Mouse (Mus musculus): ENCODE data around the gene D630039A03Rik. TPM values are rescaled to one million over a fixed set of nuclear protein-coding genes. Genes with fewer than 3 reads are reported as not detected.
A peak's percentile ranks its signal among the peaks of the same experiment; 100 is the strongest.

D630039A03Rik gene
- polyA plus RNA-seq, 1 experiment: 0.19 TPM

- 72% methylated on average over 2 of the region's 2 CpGs for WGBS
- Histone ChIP-seq H3K27me3 (ENCODE audit: control insufficient read depth, insufficient read depth, low read length) (no peaks in the 10 kb centered on the region), H3K4me1 (ENCODE audit: control insufficient read depth, insufficient read depth, insufficient read length) (no peaks in the 10 kb centered on the region), H3K27ac (ENCODE audit: insufficient read depth, low read length) (no peak overlapping the region), H3K4me3 (ENCODE audit: extremely low read depth, insufficient read depth, insufficient read length) (no peak overlapping the region), H3K36me3 (ENCODE audit: control insufficient read depth, insufficient read depth, low read length) (no peaks in the 10 kb centered on the region)
- TF ChIP-seq POLR2A (IDR thresholded peaks at IDR 0.05; ENCODE audit: low read depth, low read length): no peak
- TF ChIP-seq CTCF (IDR thresholded peaks at IDR 0.05; ENCODE audit: extremely low read depth, insufficient read depth, insufficient read length, insufficient replicate concordance): no peak
- no peak for DNase-seq (ENCODE audit: low read depth in 1 of 2, low spot score in 2 of 2)
These were observed 9.4 kb downstream of the D630039A03Rik start for GRCm38 (mm10) chr4:57906708-57907107.

- Histone ChIP-seq H3K27ac (ENCODE audit: insufficient read depth, low read length) (no peak overlapping the region), H3K27me3 (ENCODE audit: control insufficient read depth, insufficient read depth, low read length) (no peaks in the 10 kb centered on the region), H3K4me1 (ENCODE audit: control insufficient read depth, insufficient read depth, insufficient read length) (no peaks in the 10 kb centered on the region), H3K36me3 (ENCODE audit: control insufficient read depth, insufficient read depth, low read length) (no peaks in the 10 kb centered on the region), H3K4me3 (ENCODE audit: extremely low read depth, insufficient read depth, insufficient read length) (no peak overlapping the region)
- DNase-seq (ENCODE audit: low read depth in 1 of 2, low spot score in 2 of 2): no peak
- WGBS: 37% methylated on average over 9 of the region's 9 CpGs
- TF ChIP-seq POLR2A (IDR thresholded peaks at IDR 0.05; ENCODE audit: low read depth, low read length) (no peak), CTCF (IDR thresholded peaks at IDR 0.05; ENCODE audit: extremely low read depth, insufficient read depth, insufficient read length, insufficient replicate concordance) (no peak)
These were observed 11.5 kb downstream of the D630039A03Rik start for GRCm38 (mm10) chr4:57904638-57905037.

- WGBS: 3% methylated on average over 5 of the region's 5 CpGs
- H3K27ac ChIP-seq (ENCODE audit: insufficient read depth, low read length): no peak overlapping the region
- no peak overlapping the region for H3K4me3 ChIP-seq (ENCODE audit: extremely low read depth, insufficient read depth, insufficient read length)
- no peaks in the 10 kb centered on the region for H3K4me1 ChIP-seq (ENCODE audit: control insufficient read depth, insufficient read depth, insufficient read length)
- peak in 1 of 2 experiments; percentile 61 for DNase-seq (ENCODE audit: low read depth in 1 of 2, low spot score in 2 of 2)
- H3K36me3 ChIP-seq (ENCODE audit: control insufficient read depth, insufficient read depth, low read length): no peaks in the 10 kb centered on the region
- no peaks in the 10 kb centered on the region for H3K27me3 ChIP-seq (ENCODE audit: control insufficient read depth, insufficient read depth, low read length)
- TF ChIP-seq CTCF (IDR thresholded peaks at IDR 0.05; ENCODE audit: extremely low read depth, insufficient read depth, insufficient read length, insufficient replicate concordance) (peak; percentile 91; the same call in 1 of the 2 replicates), POLR2A (IDR thresholded peaks at IDR 0.05; ENCODE audit: low read depth, low read length) (no peak)
These were observed 11.9 kb downstream of the D630039A03Rik start for GRCm38 (mm10) chr4:57904211-57904610.

- 34% methylated on average over 5 of the region's 5 CpGs for WGBS
- TF ChIP-seq CTCF (IDR thresholded peaks at IDR 0.05; ENCODE audit: extremely low read depth, insufficient read depth, insufficient read length, insufficient replicate concordance) (no peak), POLR2A (IDR thresholded peaks at IDR 0.05; ENCODE audit: low read depth, low read length) (no peak)
These were observed 13.5 kb downstream of the D630039A03Rik start for GRCm38 (mm10) chr4:57902619-57903018.

GRCm38 (mm10) chr4:57901210-57901609 lies 14.9 kb downstream of the D630039A03Rik start:
- WGBS: 3% methylated on average over 4 of the region's 4 CpGs
- TF ChIP-seq POLR2A (IDR thresholded peaks at IDR 0.05; ENCODE audit: low read depth, low read length): no peak
- peak; percentile 57; the same call in 1 of the 2 replicates for TF ChIP-seq CTCF (IDR thresholded peaks at IDR 0.05; ENCODE audit: extremely low read depth, insufficient read depth, insufficient read length, insufficient replicate concordance)
- Histone ChIP-seq H3K27ac (ENCODE audit: insufficient read depth, low read length) (no peak overlapping the region), H3K4me1 (ENCODE audit: control insufficient read depth, insufficient read depth, insufficient read length) (peaks cover 2% of the 10 kb centered on the region; the same call in 1 of the 2 replicates), H3K4me3 (ENCODE audit: extremely low read depth, insufficient read depth, insufficient read length) (no peak overlapping the region), H3K36me3 (ENCODE audit: control insufficient read depth, insufficient read depth, low read length) (no peaks in the 10 kb centered on the region), H3K27me3 (ENCODE audit: control insufficient read depth, insufficient read depth, low read length) (no peaks in the 10 kb centered on the region)
- DNase-seq (ENCODE audit: low read depth in 1 of 2, low spot score in 2 of 2): peak in 1 of 2 experiments; percentile 37

More at GRCm38 (mm10) chr4:57902619-57903018, 13.5 kb downstream of the D630039A03Rik start:
- DNase-seq (ENCODE audit: low read depth in 1 of 2, low spot score in 2 of 2): no peak
- H3K4me3 ChIP-seq (ENCODE audit: extremely low read depth, insufficient read depth, insufficient read length): no peak overlapping the region
- H3K4me1 ChIP-seq (ENCODE audit: control insufficient read depth, insufficient read depth, insufficient read length): no peaks in the 10 kb centered on the region
- H3K27me3 ChIP-seq (ENCODE audit: control insufficient read depth, insufficient read depth, low read length): no peaks in the 10 kb centered on the region
- no peaks in the 10 kb centered on the region for H3K36me3 ChIP-seq (ENCODE audit: control insufficient read depth, insufficient read depth, low read length)
- no peak overlapping the region for H3K27ac ChIP-seq (ENCODE audit: insufficient read depth, low read length)

GRCm38 (mm10) chr4:57896631-57897030 lies 19.5 kb downstream of the D630039A03Rik start:
- 54% methylated on average over 3 of the region's 3 CpGs for WGBS
- Histone ChIP-seq H3K27ac (ENCODE audit: insufficient read depth, low read length) (no peak overlapping the region), H3K4me3 (ENCODE audit: extremely low read depth, insufficient read depth, insufficient read length) (no peak overlapping the region), H3K4me1 (ENCODE audit: control insufficient read depth, insufficient read depth, insufficient read length) (peaks cover 2% of the 10 kb centered on the region; the same call in 1 of the 2 replicates), H3K36me3 (ENCODE audit: control insufficient read depth, insufficient read depth, low read length) (no peaks in the 10 kb centered on the region; the same call in 1 of the 2 replicates), H3K27me3 (ENCODE audit: control insufficient read depth, insufficient read depth, low read length) (no peaks in the 10 kb centered on the region)
- no peak for DNase-seq (ENCODE audit: low read depth in 1 of 2, low spot score in 2 of 2)
- no peak for TF ChIP-seq CTCF (IDR thresholded peaks at IDR 0.05; ENCODE audit: extremely low read depth, insufficient read depth, insufficient read length, insufficient replicate concordance)
- no peak for TF ChIP-seq POLR2A (IDR thresholded peaks at IDR 0.05; ENCODE audit: low read depth, low read length)

- Histone ChIP-seq H3K4me1 (ENCODE audit: control insufficient read depth, insufficient read depth, insufficient read length) (peaks cover 2% of the 10 kb centered on the region; the same call in 1 of the 2 replicates), H3K4me3 (ENCODE audit: extremely low read depth, insufficient read depth, insufficient read length) (no peak overlapping the region), H3K36me3 (ENCODE audit: control insufficient read depth, insufficient read depth, low read length) (no peaks in the 10 kb centered on the region; the same call in 1 of the 2 replicates), H3K27me3 (ENCODE audit: control insufficient read depth, insufficient read depth, low read length) (no peaks in the 10 kb centered on the region), H3K27ac (ENCODE audit: insufficient read depth, low read length) (no peak overlapping the region)
- no peak for DNase-seq (ENCODE audit: low read depth in 1 of 2, low spot score in 2 of 2)
- TF ChIP-seq CTCF (IDR thresholded peaks at IDR 0.05; ENCODE audit: extremely low read depth, insufficient read depth, insufficient read length, insufficient replicate concordance) (no peak), POLR2A (IDR thresholded peaks at IDR 0.05; ENCODE audit: low read depth, low read length) (no peak)
- WGBS: 77% methylated on average over 6 of the region's 6 CpGs
These were observed 20.2 kb downstream of the D630039A03Rik start for GRCm38 (mm10) chr4:57895902-57896301.
